Mouse (Mus musculus) neutrophil, adult 65 days (primary cell): Measurements from ENCODE around the gene Nf2. TPM values are rescaled to one million over a fixed set of nuclear protein-coding genes. Genes with fewer than 3 reads are reported as not detected.

Experiments
- total RNA-seq: library from RNA; stranded (reverse); gene quantifications from 2 replicates; pipeline ENCODE4 v1.2.4, GENCODE M21; 2023

Nf2 gene
- total RNA-seq, result 17.6 and 21.6 TPM in 2 replicates

GRCm38 (mm10) chr11:4849258-4849943, at the start of gene Nf2:
Gene Nf2, minus strand, starts transcription at chr11:4849536.

GRCm38 (mm10) chr11:4894848-4895816, 45.8 kb upstream of the Nf2 start, which contains the start of gene Thoc5:
Gene Thoc5, plus strand, starts transcription at chr11:4895320.

DNA sequence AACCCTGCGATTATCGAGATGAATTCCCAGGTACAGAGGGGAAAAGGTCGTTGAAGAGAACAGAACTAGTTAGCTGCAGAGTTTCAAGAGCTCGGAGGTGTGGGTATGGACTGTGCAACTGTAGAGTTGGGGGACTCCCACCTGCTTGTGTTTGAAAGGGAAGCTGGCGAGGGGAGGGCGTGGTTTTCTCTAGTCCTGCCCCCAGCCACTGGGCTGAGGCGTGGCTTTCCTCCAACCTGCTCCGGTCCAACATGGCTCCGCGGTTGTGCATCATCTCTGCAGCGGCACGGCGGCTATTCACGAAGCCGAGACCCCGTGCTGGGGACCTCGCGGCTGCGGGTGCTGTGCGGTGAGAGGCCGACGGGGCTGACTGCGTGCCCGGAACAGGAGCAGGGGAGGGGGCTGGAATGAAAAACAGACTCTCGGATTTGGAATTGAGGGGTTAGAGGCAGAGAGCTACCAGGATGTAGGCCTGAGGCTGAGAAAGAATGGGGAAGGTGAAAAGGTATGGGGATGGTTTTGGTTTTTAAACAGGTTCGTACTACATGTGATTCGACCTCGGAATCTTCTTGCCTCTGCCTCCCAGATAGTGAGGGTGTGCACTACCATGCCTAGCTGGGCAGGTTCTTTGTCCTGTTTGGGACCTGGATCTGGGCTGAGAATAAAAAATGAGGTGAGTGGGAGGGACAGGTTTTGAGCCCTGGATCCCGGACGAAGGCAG, 24.6 kb upstream of the Nf2 start, which contains the start of gene Nipsnap1:
TSS of gene Nipsnap1 (plus strand) at position 197 of the 721 bp plus-strand sequence.

DNA sequence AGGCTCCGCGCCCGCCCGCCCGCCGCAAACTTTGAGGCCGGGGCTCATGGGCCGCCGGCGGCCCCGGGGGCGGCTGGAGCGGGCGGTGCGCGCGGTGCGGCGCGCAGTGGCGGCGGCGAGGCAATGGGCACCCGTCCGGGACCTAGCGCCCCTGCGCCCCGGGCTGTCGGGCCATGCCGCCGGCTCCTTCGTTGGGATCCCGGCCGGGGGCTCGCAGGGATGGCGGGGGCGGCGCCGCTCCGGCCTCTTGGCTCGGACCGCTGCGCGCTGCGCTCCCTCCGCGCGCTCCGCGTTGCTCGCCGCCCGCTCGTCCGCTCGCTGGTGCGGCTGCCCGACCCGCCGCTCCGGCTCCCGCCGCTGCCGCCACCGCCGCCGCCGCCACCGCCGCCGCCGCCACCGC, 102.6 kb downstream of the Nf2 start, which contains the start of gene Cabp7:
TSS of gene Cabp7 (minus strand) at position 46 of the 400 bp plus-strand sequence.

Other genes starting within 250 kb of the Nf2 start
- gene Gm11032, start 229.5 kb downstream of the Nf2 start, total RNA-seq, result not detected in 2 replicates
- gene Ascc2, start 211.8 kb downstream of the Nf2 start, total RNA-seq, result 14.5 and 18.5 TPM in 2 replicates
- gene Uqcr10, start 145.2 kb downstream of the Nf2 start, total RNA-seq, result 96.3 and 118 TPM in 2 replicates
- 15.2 and 17.8 TPM in 2 replicates for gene Zmat5, start 144.9 kb downstream of the Nf2 start, total RNA-seq
- not detected in 2 replicates for gene Cabp7, start 102.8 kb downstream of the Nf2 start, total RNA-seq
- gene Nipsnap1, start 24.4 kb upstream of the Nf2 start, total RNA-seq, result 1.6 and 3.4 TPM in 2 replicates
- 10.7 and 13.2 TPM in 2 replicates for gene Thoc5, start 45.8 kb upstream of the Nf2 start, total RNA-seq
- not detected in 2 replicates for gene Nefh, start 98.5 kb upstream of the Nf2 start, total RNA-seq
- 35.4 and 42.3 TPM in 2 replicates for gene Ap1b1, start 137.3 kb upstream of the Nf2 start, total RNA-seq
- gene Rasl10a, start 208.6 kb upstream of the Nf2 start, total RNA-seq, result not detected in 2 replicates
- gene Gas2l1, start 215.8 kb upstream of the Nf2 start, total RNA-seq, result 2.0 and 2.6 TPM in 2 replicates
- gene Rhbdd3, start 249.4 kb upstream of the Nf2 start, total RNA-seq, result 3.7 and 5.4 TPM in 2 replicates
- gene Ewsr1, start 249.7 kb upstream of the Nf2 start, total RNA-seq, result 337 and 372 TPM in 2 replicates